Mouse (Mus musculus) myocyte (in vitro differentiated cells): ENCODE measurements around the gene Rab8a. TPM values are rescaled to one million over a fixed set of nuclear protein-coding genes. Genes with fewer than 3 reads are reported as not detected.

Experiments used
- H3K27me3 ChIP-seq: one replicate; pipeline ENCODE4 v1.6.1; 2011; ENCODE audit not compliant: control insufficient read depth, insufficient read depth, insufficient read length
- H3K36me3 ChIP-seq: one replicate; pipeline ENCODE4 v1.6.1; 2011; ENCODE audit not compliant: control insufficient read depth, insufficient read depth
- H3K4me2 ChIP-seq: one replicate; pipeline ENCODE4 v1.6.1; 2011; ENCODE audit warnings: low read depth, control low read depth
- H3K4me3 ChIP-seq: one replicate; pipeline ENCODE4 v1.5.1; 2011; ENCODE audit warnings: mild to moderate bottlenecking, control low read depth, moderate library complexity
- H3K79me2 ChIP-seq: one replicate; pipeline ENCODE4 v1.6.1; 2011; ENCODE audit not compliant: control insufficient read depth, insufficient read depth
- H3ac ChIP-seq: one replicate; pipeline ENCODE4 v1.6.1; 2011; ENCODE audit not compliant: control insufficient read depth, insufficient read length
- CEBPB ChIP-seq: IDR thresholded peaks from 2 replicates; pipeline ENCODE4 v1.6.1; 2011; ENCODE audit warnings: mild to moderate bottlenecking, moderate library complexity; ENCODE audit not compliant: poor library complexity, insufficient read depth, severe bottlenecking
- E2F4 ChIP-seq: IDR thresholded peaks from one replicate; pipeline ENCODE4 v1.6.1; 2011; ENCODE audit warnings: mild to moderate bottlenecking, control low read depth, moderate library complexity; ENCODE audit not compliant: insufficient read depth
- MAX ChIP-seq: IDR thresholded peaks from one replicate; pipeline ENCODE4 v1.6.1; 2011; ENCODE audit warnings: low read depth, mild to moderate bottlenecking, control low read depth
- MYOD1 ChIP-seq, 3 experiments: IDR thresholded peaks; one replicate each; pipeline ENCODE4 v1.6.1; 2011; ENCODE audit warnings: control low read depth in 2 of 3, low read depth in 2 of 3, mild to moderate bottlenecking in 2 of 3, moderate library complexity in 1 of 3; ENCODE audit not compliant: insufficient read length in 2 of 3, control insufficient read depth in 1 of 3
- MYOG ChIP-seq, 3 experiments: IDR thresholded peaks; one replicate each; pipeline ENCODE4 v1.6.1; 2011; ENCODE audit warnings: control low read depth in 2 of 3, low read depth in 2 of 3, mild to moderate bottlenecking in 2 of 3; ENCODE audit not compliant: insufficient read length in 2 of 3, control insufficient read depth in 1 of 3, insufficient read depth in 1 of 3
- POLR2A ChIP-seq: IDR thresholded peaks from one replicate; pipeline ENCODE4 v1.6.1; 2011; ENCODE audit warnings: low read depth, mild to moderate bottlenecking, control low read depth, moderate library complexity; ENCODE audit not compliant: insufficient read length
- POLR2AphosphoS2 ChIP-seq: IDR thresholded peaks from one replicate; pipeline ENCODE4 v1.6.1; 2011; ENCODE audit warnings: low read depth, control low read depth; ENCODE audit not compliant: insufficient read length
- REST ChIP-seq: IDR thresholded peaks from one replicate; pipeline ENCODE4 v1.6.1; 2011; ENCODE audit warnings: mild to moderate bottlenecking, control low read depth, moderate library complexity; ENCODE audit not compliant: insufficient read depth, insufficient read length
- SRF ChIP-seq: IDR thresholded peaks from one replicate; pipeline ENCODE4 v1.6.1; 2011; ENCODE audit warnings: low read depth; ENCODE audit not compliant: control insufficient read depth, insufficient read length
- TCF12 ChIP-seq: IDR thresholded peaks from one replicate; pipeline ENCODE4 v1.6.1; 2011; ENCODE audit warnings: mild to moderate bottlenecking, control low read depth; ENCODE audit not compliant: poor library complexity, insufficient read depth, severe bottlenecking
- TCF3 ChIP-seq: IDR thresholded peaks from one replicate; pipeline ENCODE4 v1.6.1; 2011; ENCODE audit warnings: low read depth, control low read depth; ENCODE audit not compliant: insufficient read length
- USF1 ChIP-seq: IDR thresholded peaks from one replicate; pipeline ENCODE4 v1.6.1; 2011; ENCODE audit warnings: low read depth, mild to moderate bottlenecking, control low read depth, moderate library complexity
- polyA plus RNA-seq: library from polyadenylated mRNA; unstranded; fragments of >200 nt; fragmentation: generic; extraction: Trizol; gene quantifications from one replicate; pipeline ENCODE4 v1.2.1, GENCODE M21; 2012; ENCODE audit warnings: missing spikeins

Gene Rab8a
- polyA plus RNA-seq, 1 experiment, result 84.3 TPM

DNA sequence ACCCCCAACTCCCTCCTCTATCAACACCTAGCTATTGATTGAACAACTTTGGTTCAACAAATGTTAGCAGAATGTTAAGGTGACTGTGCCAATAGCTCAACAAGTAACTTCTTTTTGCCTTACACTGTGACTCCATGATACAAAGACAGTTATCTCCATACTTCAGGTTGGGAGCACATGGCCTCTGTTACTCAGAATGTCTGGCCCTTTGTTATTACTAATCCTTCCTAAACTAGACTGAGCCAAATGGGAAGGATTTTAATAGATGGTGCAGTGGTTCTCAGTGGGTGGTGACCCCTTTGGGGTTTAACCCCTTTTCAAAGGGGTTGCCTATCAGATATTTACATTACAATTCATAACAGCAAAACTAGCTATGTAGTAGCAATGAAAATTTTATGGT lies 7.6 kb upstream of the Rab8a start:
- Histone ChIP-seq H3K36me3 (peaks cover 49% of the 10 kb centered on the region), H3ac (no peak overlapping the region), H3K4me3 (no peak overlapping the region), H3K4me2 (no peak overlapping the region), H3K27me3 (no peaks in the 10 kb centered on the region), H3K79me2 (no peaks in the 10 kb centered on the region)
- TF ChIP-seq MAX, result no peak
- no peak for TF ChIP-seq POLR2A
- no peak for TF ChIP-seq MYOG (IDR thresholded peaks at IDR 0.05; ENCODE audit: control insufficient read depth in 1 of 3, insufficient read depth in 1 of 3, insufficient read length in 2 of 3, low read depth in 2 of 3)
- no peak for TF ChIP-seq POLR2AphosphoS2
- no peak for TF ChIP-seq MYOD1 (IDR thresholded peaks at IDR 0.05; ENCODE audit: control insufficient read depth in 1 of 3, insufficient read length in 2 of 3, low read depth in 2 of 3)
- no peak for TF ChIP-seq E2F4
- no peak for TF ChIP-seq REST
- TF ChIP-seq USF1, result no peak
- TF ChIP-seq TCF3, result no peak
- TF ChIP-seq TCF12, result no peak
- TF ChIP-seq SRF, result no peak
- TF ChIP-seq CEBPB, result no peak

DNA sequence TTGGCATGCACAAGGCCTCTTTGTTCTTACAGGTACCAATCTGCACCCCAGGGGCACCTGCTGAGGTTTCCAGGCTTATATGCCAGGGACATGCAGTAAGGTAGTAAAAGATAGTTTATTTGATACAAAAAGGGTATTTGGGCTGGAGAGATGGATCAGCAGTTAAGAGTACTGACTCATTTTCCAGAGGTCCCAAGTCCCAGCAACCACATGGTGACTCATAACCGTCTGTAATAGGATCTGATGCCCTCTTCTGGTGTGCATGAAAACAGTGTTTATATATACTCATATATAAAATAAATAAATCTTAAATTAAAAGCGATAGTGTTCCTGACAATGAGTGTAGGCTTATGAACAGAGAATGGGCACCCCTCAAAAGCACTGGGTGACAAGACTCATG lies 2.9 kb upstream of the Rab8a start:
- H3K4me3 ChIP-seq, result no peak overlapping the region
- TF ChIP-seq MYOG (IDR thresholded peaks at IDR 0.05; ENCODE audit: control insufficient read depth in 1 of 3, insufficient read depth in 1 of 3, insufficient read length in 2 of 3, low read depth in 2 of 3) (no peak), TCF3 (no peak), SRF (no peak), TCF12 (no peak), CEBPB (no peak)
- H3K27me3 ChIP-seq, result no peaks in the 10 kb centered on the region
- H3K4me2 ChIP-seq, result peak overlapping the region; percentile 36
- H3ac ChIP-seq, result no peak overlapping the region
- H3K36me3 ChIP-seq, result peaks cover 15% of the 10 kb centered on the region
- peaks cover 18% of the 10 kb centered on the region for H3K79me2 ChIP-seq

DNA sequence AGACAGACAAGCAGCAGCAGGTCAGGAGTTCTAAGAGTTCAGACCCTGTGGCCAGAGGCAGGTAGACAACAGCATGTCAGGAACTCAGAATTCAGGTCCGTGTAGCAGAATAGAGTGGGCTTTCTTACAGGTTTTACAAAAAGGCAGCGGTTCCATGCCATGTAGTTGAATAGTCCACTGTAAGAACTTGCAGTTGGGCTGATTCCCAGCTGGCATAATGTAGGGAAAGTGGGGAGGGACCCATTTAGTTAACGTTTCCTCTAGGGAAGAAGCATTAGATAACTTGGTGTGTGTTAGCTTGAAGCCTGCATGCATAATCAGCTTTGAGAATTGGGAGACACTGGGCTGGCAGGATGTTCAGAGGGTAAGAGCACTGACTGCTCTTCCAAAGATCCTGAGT lies 2.3 kb upstream of the Rab8a start:
- Histone ChIP-seq H3K79me2 (peaks cover 25% of the 10 kb centered on the region), H3K4me2 (peak overlapping the region; percentile 36), H3K36me3 (peaks cover 8% of the 10 kb centered on the region), H3K4me3 (no peak overlapping the region), H3ac (no peak overlapping the region), H3K27me3 (no peaks in the 10 kb centered on the region)
- no peak for TF ChIP-seq MAX
- TF ChIP-seq SRF, result no peak
- TF ChIP-seq USF1, result no peak
- TF ChIP-seq MYOD1 (IDR thresholded peaks at IDR 0.05; ENCODE audit: control insufficient read depth in 1 of 3, insufficient read length in 2 of 3, low read depth in 2 of 3), result no peak
- TF ChIP-seq REST, result no peak
- no peak for TF ChIP-seq CEBPB
- no peak for TF ChIP-seq POLR2AphosphoS2
- no peak for TF ChIP-seq POLR2A
- TF ChIP-seq MYOG (IDR thresholded peaks at IDR 0.05; ENCODE audit: control insufficient read depth in 1 of 3, insufficient read depth in 1 of 3, insufficient read length in 2 of 3, low read depth in 2 of 3), result no peak
- TF ChIP-seq TCF12, result no peak
- TF ChIP-seq TCF3, result no peak
- TF ChIP-seq E2F4, result no peak

DNA sequence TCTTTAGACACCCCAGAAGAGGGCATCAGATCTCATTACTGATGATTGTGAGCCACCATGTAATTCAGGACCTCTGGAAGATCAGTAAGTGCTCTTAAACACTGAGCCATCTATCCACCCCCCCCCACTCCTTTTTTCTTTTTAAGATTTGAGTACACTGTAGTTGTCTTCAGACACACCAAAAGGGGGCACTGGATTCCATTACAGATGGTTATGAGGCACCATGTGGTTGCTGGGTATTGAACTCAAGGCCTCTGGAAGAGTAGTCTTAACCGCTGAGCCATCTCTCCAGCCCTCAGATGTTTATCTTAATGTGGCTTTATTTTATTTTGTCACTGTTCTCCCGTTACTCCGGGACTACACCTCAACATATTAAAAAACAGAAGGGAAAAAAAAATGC lies 993 bp upstream of the Rab8a start:
- H3K79me2 ChIP-seq, result peaks cover 32% of the 10 kb centered on the region
- no peak for TF ChIP-seq POLR2AphosphoS2
- no peak for TF ChIP-seq POLR2A
- no peak for TF ChIP-seq MAX
- no peak for TF ChIP-seq CEBPB
- TF ChIP-seq MYOG (IDR thresholded peaks at IDR 0.05; ENCODE audit: control insufficient read depth in 1 of 3, insufficient read depth in 1 of 3, insufficient read length in 2 of 3, low read depth in 2 of 3), result no peak
- no peak for TF ChIP-seq TCF12

DNA sequence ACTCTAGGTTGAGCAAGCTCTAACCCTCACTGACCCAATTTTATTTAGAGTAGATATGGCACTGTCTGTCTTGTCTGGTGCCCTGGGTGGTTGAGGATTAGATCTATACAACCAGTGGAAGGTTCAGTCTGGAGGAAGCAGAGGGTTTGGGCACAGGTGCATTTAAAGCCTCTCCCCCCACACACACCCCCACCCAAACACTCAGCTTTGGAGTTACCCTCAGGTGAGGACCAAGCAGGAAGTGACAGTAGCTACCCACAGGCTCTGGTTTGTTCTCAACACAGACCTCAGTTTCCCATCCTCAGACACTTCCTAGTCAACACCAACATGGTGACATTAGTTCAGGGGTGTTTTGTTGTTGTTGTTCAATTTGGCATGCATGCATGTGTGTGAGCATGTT lies 1.8 kb downstream of the Rab8a start:
- peak overlapping the region; percentile 94 for H3K4me2 ChIP-seq

More for the DNA sequence above, 993 bp upstream of the Rab8a start:
- Histone ChIP-seq H3K36me3 (no peaks in the 10 kb centered on the region), H3ac (no peak overlapping the region), H3K4me2 (peak overlapping the region; percentile 74), H3K27me3 (no peaks in the 10 kb centered on the region), H3K4me3 (peak overlapping the region; percentile 60)

More for the DNA sequence above, 1.8 kb downstream of the Rab8a start:
- no peak for TF ChIP-seq CEBPB
- no peak for TF ChIP-seq MYOD1 (IDR thresholded peaks at IDR 0.05; ENCODE audit: control insufficient read depth in 1 of 3, insufficient read length in 2 of 3, low read depth in 2 of 3)
- no peak for TF ChIP-seq POLR2AphosphoS2
- no peak for TF ChIP-seq POLR2A
- TF ChIP-seq MYOG (IDR thresholded peaks at IDR 0.05; ENCODE audit: control insufficient read depth in 1 of 3, insufficient read depth in 1 of 3, insufficient read length in 2 of 3, low read depth in 2 of 3), result no peak
- no peak for TF ChIP-seq SRF
- no peak for TF ChIP-seq REST
- TF ChIP-seq TCF3, result no peak
- no peak for TF ChIP-seq TCF12
- no peak for TF ChIP-seq E2F4
- TF ChIP-seq USF1, result no peak
- no peak for TF ChIP-seq MAX
- H3K79me2 ChIP-seq, result peaks cover 44% of the 10 kb centered on the region
- no peak overlapping the region for H3ac ChIP-seq
- H3K27me3 ChIP-seq, result no peaks in the 10 kb centered on the region
- peak overlapping the region; percentile 60 for H3K4me3 ChIP-seq
- peaks cover 2% of the 10 kb centered on the region for H3K36me3 ChIP-seq
